Mouse (Mus musculus): Measurements from ENCODE around the gene Trim75.

- no peak for TF ChIP-seq FLI1 (IDR thresholded peaks at IDR 0.05; ENCODE audit: low read length)
- TF ChIP-seq GATA1 (IDR thresholded peaks at IDR 0.05; ENCODE audit: borderline replicate concordance, low read length), result no peak
Observed at GRCm38 (mm10) chr8:64941495-64941894, 46.1 kb downstream of the Trim75 start.

Data from megakaryocyte, embryonic 14.5 days (primary cell).